Mouse (Mus musculus) left cerebral cortex, adult 2 months (tissue): ENCODE data around the gene Grm4. TPM values are rescaled to one million over a fixed set of nuclear protein-coding genes. Genes with fewer than 3 reads are reported as not detected.

ENCODE experiments used
- DNase-seq, 2 experiments: peaks; one replicate each; pipeline ENCODE4 v3.0.0; 2021 to 2022; ENCODE audit warnings: low spot score in 2 of 2, mixed read lengths in 1 of 2; ENCODE audit errors: extremely low spot score in 1 of 2
- H3K27ac ChIP-seq: fragments of 200-600 bp; 2 replicates; pipeline ENCODE4 v1.8.1; 2022
- H3K4me3 ChIP-seq: fragments of 200-600 bp; 2 replicates; pipeline ENCODE4 v1.8.1; 2022
- CTCF ChIP-seq: fragments of 200-600 bp; IDR thresholded peaks from 2 replicates; pipeline ENCODE4 v1.8.1; 2022; ENCODE audit warnings: antibody characterized with exemption, mild to moderate bottlenecking, moderate library complexity
- intact Hi-C: fragments of 180-260 bp; cut with DNase I; formaldehyde crosslinking; loops from one replicate; pipeline ENCODE4 v1.15.1; 2025
- total RNA-seq, 2 experiments: library from RNA; stranded (reverse); gene quantifications; 2 replicates each; pipeline ENCODE4 v1.2.3; 2021

Grm4 gene
- total RNA-seq, 2 experiments from 2014 or later: 19.9 to 29.7 TPM

GRCm38 (mm10) chr17:27557927-27558661, 36.9 kb upstream of the Grm4 start:
- intact Hi-C loops: no loop called here
- Histone ChIP-seq H3K4me3 (peak overlapping the region; percentile 90), H3K27ac (no peak overlapping the region)
- DNase-seq: no peak
- TF ChIP-seq CTCF: no peak

- intact Hi-C loops: no loop called here
- no peak; the same call in none of the 2 replicates for TF ChIP-seq CTCF
- peak overlapping the region; percentile 93; the same call in 1 of the 2 replicates for H3K27ac ChIP-seq
- DNase-seq: no peak
- peak overlapping the region; percentile 90 for H3K4me3 ChIP-seq
Measured at GRCm38 (mm10) chr17:27557181-27557926, 36.2 kb upstream of the Grm4 start.

GRCm38 (mm10) chr17:27556315-27557011, 35.3 kb upstream of the Grm4 start, which contains the start of gene Hmga1:
Hmga1 (plus strand) TSS chr17:27556497.
- intact Hi-C loops: no loop called here
- H3K27ac ChIP-seq: peak within 1 kb of the TSS; percentile 93
- peak; percentile 83 to 86 for DNase-seq
- peak within 1 kb of the TSS; percentile 90 for H3K4me3 ChIP-seq
- no peak for TF ChIP-seq CTCF

- no peak for TF ChIP-seq CTCF
- intact Hi-C loops: no loop called here
- Histone ChIP-seq H3K4me3 (peak overlapping the region; percentile 90), H3K27ac (peak overlapping the region; percentile 93; the same call in 1 of the 2 replicates)
- no peak for DNase-seq
Measured at GRCm38 (mm10) chr17:27555512-27556172, 34.4 kb upstream of the Grm4 start.

GRCm38 (mm10) chr17:27555075-27555511, 33.9 kb upstream of the Grm4 start:
- TF ChIP-seq CTCF: no peak
- intact Hi-C loops: no loop called here
- Histone ChIP-seq H3K27ac (no peak overlapping the region), H3K4me3 (peak overlapping the region; percentile 7; the same call in 1 of the 2 replicates)
- DNase-seq: no peak

- intact Hi-C loops: loop anchor here (5.0 kb wide), 1 partner anchor 208 kb away; no protein-coding TSS in a partner anchor
- TF ChIP-seq CTCF: no peak
- DNase-seq: no peak
- Histone ChIP-seq H3K27ac (no peak overlapping the region), H3K4me3 (no peak overlapping the region)
Measured at GRCm38 (mm10) chr17:27554062-27554960, 33.1 kb upstream of the Grm4 start.

GRCm38 (mm10) chr17:27552215-27553201, 31.3 kb upstream of the Grm4 start:
- no peak overlapping the region for H3K27ac ChIP-seq
- no peak for DNase-seq
- H3K4me3 ChIP-seq: no peak overlapping the region
- intact Hi-C loops: loop anchor here (5.0 kb wide), 1 partner anchor 210 kb away; no protein-coding TSS in a partner anchor
- TF ChIP-seq CTCF: no peak

- intact Hi-C loops: loop anchor here (5.0 kb wide), 1 partner anchor 211 kb away; no protein-coding TSS in a partner anchor
- H3K4me3 ChIP-seq: no peak overlapping the region
- H3K27ac ChIP-seq: no peak overlapping the region
- no peak for DNase-seq
- no peak for TF ChIP-seq CTCF
Measured at GRCm38 (mm10) chr17:27551393-27551940, 30.3 kb upstream of the Grm4 start.

GRCm38 (mm10) chr17:27549234-27549633, 28.0 kb upstream of the Grm4 start:
- Histone ChIP-seq H3K4me3 (no peak overlapping the region), H3K27ac (no peak overlapping the region)
- no peak for DNase-seq
- no peak for TF ChIP-seq CTCF
- intact Hi-C loops: no loop called here
